Mouse (Mus musculus) hindbrain, embryonic 13.5 days (tissue): ENCODE results near the gene Zfp354c. TPM values are rescaled to one million over a fixed set of nuclear protein-coding genes. Genes with fewer than 3 reads are reported as not detected.

Experiments used
- ATAC-seq: fragments of 200-750 bp; cut with Nextera tagmentation; 2 replicates; pipeline ENCODE4 v1.8.0; 2017; ENCODE audit warnings: moderate TSS enrichment; ENCODE audit not compliant: low FRiP score
- H3K27ac ChIP-seq: fragments of 300-500 bp; sonication (generic); 2 replicates; pipeline ENCODE4 v1.5.1; 2015; ENCODE audit warnings: inconsistent platforms, mild to moderate bottlenecking, moderate library complexity
- H3K27me3 ChIP-seq: fragments of 300-500 bp; sonication (generic); 2 replicates; pipeline ENCODE4 v1.6.1; 2015; ENCODE audit warnings: mild to moderate bottlenecking, inconsistent platforms
- H3K36me3 ChIP-seq: fragments of 300-500 bp; sonication (generic); 2 replicates; pipeline ENCODE4 v1.6.1; 2015; ENCODE audit warnings: mild to moderate bottlenecking, inconsistent platforms
- H3K4me1 ChIP-seq: fragments of 300-500 bp; sonication (generic); replicated peaks from 2 replicates; pipeline ENCODE4 v1.6.1; 2015; ENCODE audit warnings: inconsistent platforms
- H3K4me2 ChIP-seq: fragments of 300-500 bp; sonication (generic); 2 replicates; pipeline ENCODE4 v1.6.1; 2015; ENCODE audit warnings: inconsistent platforms, mild to moderate bottlenecking, moderate library complexity
- H3K4me3 ChIP-seq: fragments of 300-500 bp; sonication (generic); 2 replicates; pipeline ENCODE4 v1.5.1; 2015; ENCODE audit warnings: mild to moderate bottlenecking, inconsistent platforms
- H3K9ac ChIP-seq: fragments of 300-500 bp; sonication (generic); 2 replicates; pipeline ENCODE4 v1.6.1; 2015; ENCODE audit warnings: mild to moderate bottlenecking, inconsistent platforms
- H3K9me3 ChIP-seq: fragments of 300-500 bp; sonication (generic); 2 replicates; pipeline ENCODE4 v1.6.1; 2016; ENCODE audit warnings: inconsistent platforms
- WGBS: fragments of 180-500 bp; shearing (Covaris S2); methylation state at CpG from one replicate; pipeline ENCODE4 v1.1.7; 2015; 5-methylcytosine and 5-hydroxymethylcytosine counted together
- polyA plus RNA-seq: library from polyadenylated mRNA; unstranded; fragments of >200 nt; fragmentation: Nextera tagmentation; extraction: Ambion mirVana; gene quantifications from 2 replicates; pipeline ENCODE4 v1.2.1, GENCODE M21; 2015

Zfp354c gene
- polyA plus RNA-seq, 1 experiment from 2014 or later: 53.1 TPM

DNA sequence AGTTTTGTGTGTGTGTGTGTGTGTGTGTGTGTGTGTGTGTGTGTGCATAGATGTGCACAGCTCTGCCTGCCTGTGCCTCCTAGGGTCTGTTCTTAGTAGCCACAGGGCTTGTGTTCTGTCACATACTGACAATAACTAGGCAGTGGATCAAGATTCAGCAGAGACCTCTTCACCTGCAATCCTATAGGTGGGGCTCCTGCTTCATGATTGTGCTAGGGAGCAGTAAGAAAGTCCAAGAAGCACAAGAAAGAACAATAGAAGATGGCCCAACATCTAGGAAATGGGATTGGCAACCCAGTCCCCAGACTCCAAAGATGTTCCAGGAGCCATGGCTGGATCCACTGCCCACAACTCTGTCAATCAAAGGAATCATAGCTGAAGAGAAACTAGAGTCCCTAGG, 28.7 kb downstream of the Zfp354c start:
- no peaks in the 10 kb centered on the region for H3K9me3 ChIP-seq
- H3K4me3 ChIP-seq: no peak overlapping the region
- no peak overlapping the region for H3K27ac ChIP-seq
- no peak for ATAC-seq
- peaks cover 5% of the 10 kb centered on the region for H3K4me1 ChIP-seq
- no peaks in the 10 kb centered on the region for H3K36me3 ChIP-seq
- H3K4me2 ChIP-seq: no peak overlapping the region
- H3K9ac ChIP-seq: no peak overlapping the region
- no peaks in the 10 kb centered on the region for H3K27me3 ChIP-seq

- Histone ChIP-seq H3K27ac (no peak overlapping the region), H3K4me1 (peaks cover 5% of the 10 kb centered on the region), H3K36me3 (no peaks in the 10 kb centered on the region), H3K4me3 (no peak overlapping the region), H3K9me3 (no peaks in the 10 kb centered on the region), H3K4me2 (no peak overlapping the region), H3K27me3 (no peaks in the 10 kb centered on the region), H3K9ac (no peak overlapping the region)
- 74% methylated on average over 11 of the region's 11 CpGs for WGBS
- ATAC-seq: no peak
Observed at GRCm38 (mm10) chr11:50797674-50798073, 29.9 kb downstream of the Zfp354c start.

GRCm38 (mm10) chr11:50771006-50771405, 56.5 kb downstream of the Zfp354c start:
- H3K27me3 ChIP-seq: 0 out of 2 replicates have a peak, but pooled peaks cover 3% of the 10 kb centered on the region
- 90% methylated on average over 1 of the region's 1 CpGs for WGBS
- H3K36me3 ChIP-seq: no peaks in the 10 kb centered on the region
- H3K4me1 ChIP-seq: peaks cover 6% of the 10 kb centered on the region; the same call in 1 of the 2 replicates
- no peaks in the 10 kb centered on the region for H3K9me3 ChIP-seq
- H3K9ac ChIP-seq: no peak overlapping the region
- no peak overlapping the region for H3K4me3 ChIP-seq
- no peak overlapping the region for H3K4me2 ChIP-seq
- no peak overlapping the region for H3K27ac ChIP-seq
- no peak for ATAC-seq

DNA sequence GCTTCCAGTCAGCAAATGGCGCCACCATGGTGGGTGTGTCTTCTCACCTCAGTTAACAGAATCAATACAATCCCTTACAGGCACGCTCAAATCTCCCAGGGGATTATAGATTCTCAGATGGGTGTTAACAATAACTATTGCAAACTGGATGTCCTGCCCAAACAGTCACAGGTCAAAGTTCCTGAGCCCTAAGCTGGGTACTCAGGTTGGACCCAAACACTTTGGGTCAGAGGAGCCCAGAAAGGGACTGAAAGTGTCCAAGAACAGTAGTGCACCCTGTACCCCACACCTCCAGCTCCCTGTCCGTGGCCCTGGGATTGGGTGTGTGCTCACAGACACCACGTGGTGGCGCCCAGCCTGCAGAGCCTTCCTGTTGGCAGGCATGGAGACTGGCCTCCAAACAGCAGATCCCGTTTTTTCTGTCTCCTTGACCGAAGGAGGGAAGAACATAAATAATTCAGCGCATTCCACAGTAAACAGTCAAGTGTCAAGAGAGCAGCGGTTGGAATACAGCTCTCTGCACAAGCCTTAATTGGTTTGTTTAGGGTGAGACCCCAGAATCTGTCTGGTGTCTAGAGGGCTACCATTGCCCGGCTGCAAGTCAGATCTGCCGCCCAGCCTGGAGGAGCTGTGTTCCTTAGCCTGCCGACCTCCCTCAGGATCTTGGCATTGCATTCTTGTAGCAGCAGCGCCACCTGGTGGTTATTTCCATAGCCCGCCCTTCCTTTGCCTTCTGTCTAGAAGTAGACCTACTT, 58.4 kb downstream of the Zfp354c start:
- H3K36me3 ChIP-seq: no peaks in the 10 kb centered on the region
- H3K27me3 ChIP-seq: 0 out of 2 replicates have a peak, but pooled peaks cover 3% of the 10 kb centered on the region
- H3K4me1 ChIP-seq: peaks cover 6% of the 10 kb centered on the region; the same call in 1 of the 2 replicates
- H3K9me3 ChIP-seq: no peaks in the 10 kb centered on the region
- 12% methylated on average over 14 of the region's 14 CpGs for WGBS
- ATAC-seq: peak; percentile 92
- peak overlapping the region; percentile 54 for H3K4me2 ChIP-seq
- peak overlapping the region; percentile 28 for H3K4me3 ChIP-seq
- no peak overlapping the region for H3K9ac ChIP-seq
- H3K27ac ChIP-seq: 0 out of 2 replicates have a peak overlapping the region, but pooled peaks have one; percentile 49

GRCm38 (mm10) chr11:50767039-50767438, 60.5 kb downstream of the Zfp354c start:
- Histone ChIP-seq H3K4me3 (no peak overlapping the region), H3K9ac (no peak overlapping the region), H3K36me3 (no peaks in the 10 kb centered on the region), H3K27me3 (0 out of 2 replicates have a peak, but pooled peaks cover 3% of the 10 kb centered on the region), H3K4me2 (no peak overlapping the region), H3K27ac (no peak overlapping the region), H3K4me1 (peaks cover 6% of the 10 kb centered on the region; the same call in 1 of the 2 replicates), H3K9me3 (no peaks in the 10 kb centered on the region)
- 18% methylated on average over 4 of the region's 4 CpGs for WGBS
- no peak for ATAC-seq

- H3K4me2 ChIP-seq: no peak overlapping the region
- no peaks in the 10 kb centered on the region for H3K36me3 ChIP-seq
- peaks cover 6% of the 10 kb centered on the region; the same call in 1 of the 2 replicates for H3K4me1 ChIP-seq
- H3K27me3 ChIP-seq: 0 out of 2 replicates have a peak, but pooled peaks cover 3% of the 10 kb centered on the region
- WGBS: 83% methylated on average over 7 of the region's 7 CpGs
- no peak overlapping the region for H3K9ac ChIP-seq
- H3K4me3 ChIP-seq: no peak overlapping the region
- H3K27ac ChIP-seq: no peak overlapping the region
- no peak for ATAC-seq
- H3K9me3 ChIP-seq: no peaks in the 10 kb centered on the region
Observed at GRCm38 (mm10) chr11:50766461-50766860, 61.1 kb downstream of the Zfp354c start.

Other genes with a start within 250 kb of the Zfp354c start
- gene Adamts2, start 225.6 kb downstream of the Zfp354c start, polyA plus RNA-seq: 3.4 and 3.8 TPM in 2 replicates
- 0.86 and 1.5 TPM in 2 replicates for gene Zfp879, start 13.8 kb upstream of the Zfp354c start, polyA plus RNA-seq
- not detected in 2 replicates for gene Grm6, start 23.0 kb upstream of the Zfp354c start, polyA plus RNA-seq
- gene Zfp454, start 59.9 kb upstream of the Zfp354c start, polyA plus RNA-seq: 13.2 and 13.3 TPM in 2 replicates
- gene Zfp2, start 88.4 kb upstream of the Zfp354c start, polyA plus RNA-seq: 44.6 and 46.2 TPM in 2 replicates
- gene Zfp354b, start 103.9 kb upstream of the Zfp354c start, polyA plus RNA-seq: 3.4 and 4.3 TPM in 2 replicates
- not detected in 2 replicates for gene 4933414I15Rik, start 116.0 kb upstream of the Zfp354c start, polyA plus RNA-seq
- gene Prop1, start 126.0 kb upstream of the Zfp354c start, polyA plus RNA-seq: not detected in 2 replicates
- gene Olfr1378, start 138.8 kb upstream of the Zfp354c start, polyA plus RNA-seq: not detected in 2 replicates
- not detected in 2 replicates for gene Olfr1377, start 154.2 kb upstream of the Zfp354c start, polyA plus RNA-seq
- not detected in 2 replicates for gene Olfr51, start 175.9 kb upstream of the Zfp354c start, polyA plus RNA-seq
- gene Olfr54, start 186.5 kb upstream of the Zfp354c start, polyA plus RNA-seq: not detected in 2 replicates
- gene Olfr1375, start 220.4 kb upstream of the Zfp354c start, polyA plus RNA-seq: not detected in 2 replicates
- gene Zfp354a, start 231.5 kb upstream of the Zfp354c start, polyA plus RNA-seq: 11.2 and 13.0 TPM in 2 replicates